Mouse (Mus musculus): ENCODE results near the gene Nedd9. TPM values are rescaled to one million over a fixed set of nuclear protein-coding genes. Genes with fewer than 3 reads are reported as not detected.

The Nedd9 gene
- polyA plus RNA-seq, 1 experiment from 2014 or later, result 12.9 TPM

- no peak overlapping the region for H3K4me3 ChIP-seq (ENCODE audit: low read depth, low read length)
- no peaks in the 10 kb centered on the region for H3K36me3 ChIP-seq (ENCODE audit: control insufficient read depth, insufficient read depth, low read length)
- WGBS, result 79% methylated on average over 4 of the region's 4 CpGs
- H3K9ac ChIP-seq (ENCODE audit: low read length), result no peak overlapping the region
- no peak overlapping the region for H3K4me2 ChIP-seq (ENCODE audit: low read depth, severe bottlenecking)
- DNase-seq (ENCODE audit: low spot score) (no peak), ATAC-seq (ENCODE audit: insufficient number of reproducible peaks, low FRiP score, low TSS enrichment, low read depth) (no peak)
- H3K27ac ChIP-seq (replicated peaks; ENCODE audit: low read depth, low read length), result no peak overlapping the region
- no peaks in the 10 kb centered on the region; the same call in 1 of the 2 replicates for H3K4me1 ChIP-seq (ENCODE audit: control insufficient read depth, insufficient read depth, low read length)
- H3K27me3 ChIP-seq (ENCODE audit: control insufficient read depth, insufficient read depth, low read length), result no peaks in the 10 kb centered on the region
- H3K9me3 ChIP-seq (ENCODE audit: control insufficient read depth, low read length), result no peaks in the 10 kb centered on the region
Observed at GRCm38 (mm10) chr13:41515749-41516148, 28.6 kb upstream of the Nedd9 start.

DNA sequence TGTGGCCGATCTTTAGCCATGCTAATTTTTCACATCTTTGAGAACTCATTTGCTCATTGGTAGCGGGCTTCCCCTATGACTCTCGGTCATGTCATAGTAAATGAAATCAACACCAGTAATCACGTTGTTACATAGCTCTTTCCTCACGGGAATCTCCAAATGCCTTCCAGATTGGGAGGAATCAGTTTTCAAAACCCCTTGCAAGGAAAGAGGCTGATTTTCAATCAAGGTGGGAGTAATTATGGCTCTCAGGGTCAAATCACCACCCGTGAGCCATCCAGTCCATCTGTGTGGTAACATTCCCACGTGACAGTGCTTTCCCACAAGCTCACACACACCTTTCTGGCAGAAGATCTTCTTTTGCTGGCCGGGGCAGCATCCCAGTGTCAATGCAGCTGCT, 27.8 kb upstream of the Nedd9 start:
- Histone ChIP-seq H3K9me3 (ENCODE audit: control insufficient read depth, low read length) (no peaks in the 10 kb centered on the region), H3K36me3 (ENCODE audit: control insufficient read depth, insufficient read depth, low read length) (no peaks in the 10 kb centered on the region), H3K27me3 (ENCODE audit: control insufficient read depth, insufficient read depth, low read length) (no peaks in the 10 kb centered on the region), H3K9ac (ENCODE audit: low read length) (no peak overlapping the region), H3K27ac (replicated peaks; ENCODE audit: low read depth, low read length) (no peak overlapping the region), H3K4me2 (ENCODE audit: low read depth, severe bottlenecking) (no peak overlapping the region), H3K4me3 (ENCODE audit: low read depth, low read length) (no peak overlapping the region), H3K4me1 (ENCODE audit: control insufficient read depth, insufficient read depth, low read length) (no peaks in the 10 kb centered on the region; the same call in 1 of the 2 replicates)
- no peak for ATAC-seq (ENCODE audit: insufficient number of reproducible peaks, low FRiP score, low TSS enrichment, low read depth)
- peak; percentile 27 for DNase-seq (ENCODE audit: low spot score)
- WGBS, result 21% methylated on average over 8 of the region's 8 CpGs

DNA sequence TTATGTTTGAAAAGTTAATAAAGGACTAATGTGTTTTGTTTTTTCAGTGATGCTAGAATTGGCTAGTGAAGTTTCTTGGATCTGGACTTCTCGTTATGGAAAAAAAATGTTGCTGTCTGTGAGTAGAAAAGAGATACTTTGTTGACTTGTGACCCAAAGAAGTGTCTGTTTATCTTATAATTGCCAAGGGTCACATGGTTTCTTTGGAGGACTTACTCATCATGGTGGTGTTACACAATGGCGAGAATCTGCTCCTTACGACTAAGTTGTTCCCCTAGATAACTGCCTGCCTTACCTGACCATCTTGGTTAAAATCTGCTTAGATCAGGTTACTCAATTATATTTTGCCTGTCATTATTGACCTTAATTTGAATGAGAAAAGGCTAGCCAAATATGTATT, 26.3 kb upstream of the Nedd9 start:
- DNase-seq (ENCODE audit: low spot score) (no peak), ATAC-seq (ENCODE audit: insufficient number of reproducible peaks, low FRiP score, low TSS enrichment, low read depth) (no peak)
- Histone ChIP-seq H3K27ac (replicated peaks; ENCODE audit: low read depth, low read length) (no peak overlapping the region), H3K4me3 (ENCODE audit: low read depth, low read length) (no peak overlapping the region), H3K4me1 (ENCODE audit: control insufficient read depth, insufficient read depth, low read length) (no peaks in the 10 kb centered on the region; the same call in 1 of the 2 replicates), H3K9me3 (ENCODE audit: control insufficient read depth, low read length) (no peaks in the 10 kb centered on the region), H3K9ac (ENCODE audit: low read length) (no peak overlapping the region), H3K4me2 (ENCODE audit: low read depth, severe bottlenecking) (no peak overlapping the region), H3K27me3 (ENCODE audit: control insufficient read depth, insufficient read depth, low read length) (no peaks in the 10 kb centered on the region), H3K36me3 (ENCODE audit: control insufficient read depth, insufficient read depth, low read length) (no peaks in the 10 kb centered on the region)
- 94% methylated on average over 3 of the region's 3 CpGs for WGBS

DNA sequence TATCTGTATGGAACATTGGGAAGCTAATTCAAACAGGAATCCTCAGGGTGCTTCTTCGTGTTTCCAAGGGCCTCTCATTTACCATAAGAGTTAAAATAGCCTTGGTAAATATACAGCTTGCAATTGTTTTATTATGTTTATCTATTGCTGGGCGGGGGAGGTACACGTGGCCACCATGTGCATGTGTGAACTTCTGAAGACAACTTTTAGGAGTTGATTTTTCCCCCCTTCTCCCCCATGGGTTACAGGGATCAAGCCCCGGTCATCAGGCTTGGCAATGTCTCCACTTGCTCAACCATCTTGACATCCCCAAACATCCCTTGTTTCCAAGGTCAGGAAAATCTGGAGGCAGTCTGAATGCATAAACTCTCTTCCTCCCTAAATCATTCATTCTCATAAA, 25.1 kb upstream of the Nedd9 start:
- H3K27me3 ChIP-seq (ENCODE audit: control insufficient read depth, insufficient read depth, low read length), result no peaks in the 10 kb centered on the region
- H3K4me3 ChIP-seq (ENCODE audit: low read depth, low read length), result no peak overlapping the region
- no peak overlapping the region for H3K4me2 ChIP-seq (ENCODE audit: low read depth, severe bottlenecking)
- no peaks in the 10 kb centered on the region; the same call in 1 of the 2 replicates for H3K4me1 ChIP-seq (ENCODE audit: control insufficient read depth, insufficient read depth, low read length)
- DNase-seq (ENCODE audit: low spot score) (no peak), ATAC-seq (ENCODE audit: insufficient number of reproducible peaks, low FRiP score, low TSS enrichment, low read depth) (no peak)
- no peaks in the 10 kb centered on the region for H3K36me3 ChIP-seq (ENCODE audit: control insufficient read depth, insufficient read depth, low read length)
- no peak overlapping the region for H3K9ac ChIP-seq (ENCODE audit: low read length)
- no peak overlapping the region for H3K27ac ChIP-seq (replicated peaks; ENCODE audit: low read depth, low read length)
- WGBS, result 62% methylated on average over 4 of the region's 4 CpGs
- H3K9me3 ChIP-seq (ENCODE audit: control insufficient read depth, low read length), result no peaks in the 10 kb centered on the region

DNA sequence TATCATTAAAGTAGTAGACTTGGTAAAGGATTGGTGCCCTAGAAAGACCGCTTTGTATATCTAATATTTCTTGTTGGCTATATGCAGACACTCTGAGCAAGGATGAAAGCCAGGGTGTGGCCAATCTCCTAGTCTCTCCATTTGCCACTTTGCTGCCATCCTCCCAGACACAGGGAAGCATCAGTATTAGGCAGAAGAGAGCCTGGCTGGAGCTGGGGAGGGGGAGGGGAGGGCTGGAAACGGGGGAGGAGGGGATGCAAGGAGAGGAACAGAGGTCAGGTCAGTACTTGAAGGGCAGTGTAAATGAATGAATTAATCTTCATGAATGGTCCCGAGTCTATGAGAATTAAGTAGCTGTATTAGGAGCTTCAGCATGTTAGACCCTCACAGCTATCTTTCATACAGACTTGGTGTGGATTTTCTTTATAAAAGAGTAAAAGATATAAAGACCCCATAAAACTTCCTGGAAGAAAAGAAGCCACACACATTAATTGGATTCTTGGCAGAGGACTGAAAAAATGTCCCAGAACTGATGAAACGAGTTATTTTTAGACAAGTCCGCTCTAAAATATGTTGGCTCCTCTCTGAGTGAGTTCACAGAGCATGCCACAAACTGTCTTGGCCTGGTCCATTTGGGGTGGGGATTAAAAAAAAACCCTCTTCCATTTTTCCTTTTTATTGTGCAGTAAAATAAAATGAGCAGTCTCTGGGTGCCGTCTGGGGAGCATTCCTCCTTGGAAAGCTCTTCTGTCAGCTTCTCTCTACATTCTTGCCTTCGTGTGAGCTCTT, 23.7 kb upstream of the Nedd9 start:
- no peak for DNase-seq (ENCODE audit: low spot score)
- H3K9ac ChIP-seq (ENCODE audit: low read length), result no peak overlapping the region
- H3K9me3 ChIP-seq (ENCODE audit: control insufficient read depth, low read length), result no peaks in the 10 kb centered on the region
- H3K4me3 ChIP-seq (ENCODE audit: low read depth, low read length), result no peak overlapping the region
- no peaks in the 10 kb centered on the region for H3K27me3 ChIP-seq (ENCODE audit: control insufficient read depth, insufficient read depth, low read length)
- 43% methylated on average over 7 of the region's 7 CpGs for WGBS
- H3K36me3 ChIP-seq (ENCODE audit: control insufficient read depth, insufficient read depth, low read length), result no peaks in the 10 kb centered on the region
- H3K4me2 ChIP-seq (ENCODE audit: low read depth, severe bottlenecking), result no peak overlapping the region
- H3K4me1 ChIP-seq (ENCODE audit: control insufficient read depth, insufficient read depth, low read length), result no peaks in the 10 kb centered on the region
- no peak overlapping the region for H3K27ac ChIP-seq (replicated peaks; ENCODE audit: low read depth, low read length)
- no peak for ATAC-seq (ENCODE audit: insufficient number of reproducible peaks, low FRiP score, low TSS enrichment, low read depth)

DNA sequence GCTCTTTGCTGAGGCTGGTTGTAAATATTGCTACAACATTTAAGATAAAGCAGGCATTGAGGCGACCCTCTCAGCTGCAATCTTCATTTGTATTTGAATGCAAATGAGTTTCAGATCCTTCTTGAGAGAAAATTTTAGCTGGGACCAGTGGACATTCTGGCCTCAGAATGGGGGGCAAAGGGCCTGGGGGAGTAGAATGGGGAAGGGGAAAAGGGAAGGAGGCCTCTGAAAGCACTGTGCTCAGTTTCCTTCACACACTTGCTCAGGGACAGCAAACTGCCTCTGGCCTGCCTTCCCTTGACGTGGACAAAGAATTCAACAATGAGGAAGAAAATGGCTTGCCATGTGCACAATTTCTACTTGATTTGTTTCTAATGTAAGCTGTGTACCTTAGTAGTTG, 18.4 kb upstream of the Nedd9 start:
- H3K27me3 ChIP-seq (ENCODE audit: control insufficient read depth, insufficient read depth, low read length), result no peaks in the 10 kb centered on the region
- no peaks in the 10 kb centered on the region for H3K4me1 ChIP-seq (ENCODE audit: control insufficient read depth, insufficient read depth, low read length)
- H3K27ac ChIP-seq (replicated peaks; ENCODE audit: low read depth, low read length), result no peak overlapping the region
- no peaks in the 10 kb centered on the region for H3K36me3 ChIP-seq (ENCODE audit: control insufficient read depth, insufficient read depth, low read length)
- no peak overlapping the region for H3K4me3 ChIP-seq (ENCODE audit: low read depth, low read length)
- H3K9ac ChIP-seq (ENCODE audit: low read length), result no peak overlapping the region
- DNase-seq (ENCODE audit: low spot score) (no peak), ATAC-seq (ENCODE audit: insufficient number of reproducible peaks, low FRiP score, low TSS enrichment, low read depth) (no peak)
- no peaks in the 10 kb centered on the region for H3K9me3 ChIP-seq (ENCODE audit: control insufficient read depth, low read length)
- WGBS, result 83% methylated on average over 2 of the region's 2 CpGs
- H3K4me2 ChIP-seq (ENCODE audit: low read depth, severe bottlenecking), result no peak overlapping the region

DNA sequence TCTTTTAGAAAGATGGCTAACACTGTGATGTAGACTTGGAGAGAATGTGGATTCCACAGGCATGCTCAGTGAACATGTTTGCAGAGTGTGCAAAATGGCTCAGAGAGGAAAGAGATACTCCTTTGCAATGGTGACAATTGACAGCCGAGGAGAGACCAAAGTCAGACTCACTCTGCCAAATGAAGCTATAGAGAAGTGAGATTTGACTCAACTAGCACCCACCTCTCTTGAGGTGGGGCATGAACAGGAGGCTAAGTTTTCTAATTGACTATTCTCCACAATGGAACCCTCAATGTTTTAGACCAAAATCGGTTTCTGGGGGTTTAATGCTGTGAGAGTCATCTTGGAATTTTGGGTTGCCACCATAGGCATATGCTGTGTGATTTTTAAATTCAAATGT, 17.8 kb upstream of the Nedd9 start:
- DNase-seq (ENCODE audit: low spot score), result no peak
- Histone ChIP-seq H3K4me1 (ENCODE audit: control insufficient read depth, insufficient read depth, low read length) (no peaks in the 10 kb centered on the region), H3K36me3 (ENCODE audit: control insufficient read depth, insufficient read depth, low read length) (no peaks in the 10 kb centered on the region), H3K27ac (replicated peaks; ENCODE audit: low read depth, low read length) (no peak overlapping the region), H3K9me3 (ENCODE audit: control insufficient read depth, low read length) (no peaks in the 10 kb centered on the region), H3K27me3 (ENCODE audit: control insufficient read depth, insufficient read depth, low read length) (no peaks in the 10 kb centered on the region), H3K4me2 (ENCODE audit: low read depth, severe bottlenecking) (no peak overlapping the region), H3K4me3 (ENCODE audit: low read depth, low read length) (no peak overlapping the region), H3K9ac (ENCODE audit: low read length) (no peak overlapping the region)
- 86% methylated on average over 2 of the region's 2 CpGs for WGBS
- ATAC-seq (ENCODE audit: insufficient number of reproducible peaks, low FRiP score, low TSS enrichment, low read depth), result no peak

GRCm38 (mm10) chr13:41504448-41504847, 17.3 kb upstream of the Nedd9 start:
- ATAC-seq (ENCODE audit: insufficient number of reproducible peaks, low FRiP score, low TSS enrichment, low read depth) (no peak), DNase-seq (ENCODE audit: low spot score) (no peak)
- H3K9me3 ChIP-seq (ENCODE audit: control insufficient read depth, low read length), result no peaks in the 10 kb centered on the region
- H3K9ac ChIP-seq (ENCODE audit: low read length), result no peak overlapping the region
- H3K36me3 ChIP-seq (ENCODE audit: control insufficient read depth, insufficient read depth, low read length), result no peaks in the 10 kb centered on the region
- no peaks in the 10 kb centered on the region for H3K27me3 ChIP-seq (ENCODE audit: control insufficient read depth, insufficient read depth, low read length)
- no peak overlapping the region for H3K4me2 ChIP-seq (ENCODE audit: low read depth, severe bottlenecking)
- no peaks in the 10 kb centered on the region for H3K4me1 ChIP-seq (ENCODE audit: control insufficient read depth, insufficient read depth, low read length)
- no peak overlapping the region for H3K4me3 ChIP-seq (ENCODE audit: low read depth, low read length)
- H3K27ac ChIP-seq (replicated peaks; ENCODE audit: low read depth, low read length), result no peak overlapping the region
- WGBS, result 96% methylated on average over 2 of the region's 2 CpGs

DNA sequence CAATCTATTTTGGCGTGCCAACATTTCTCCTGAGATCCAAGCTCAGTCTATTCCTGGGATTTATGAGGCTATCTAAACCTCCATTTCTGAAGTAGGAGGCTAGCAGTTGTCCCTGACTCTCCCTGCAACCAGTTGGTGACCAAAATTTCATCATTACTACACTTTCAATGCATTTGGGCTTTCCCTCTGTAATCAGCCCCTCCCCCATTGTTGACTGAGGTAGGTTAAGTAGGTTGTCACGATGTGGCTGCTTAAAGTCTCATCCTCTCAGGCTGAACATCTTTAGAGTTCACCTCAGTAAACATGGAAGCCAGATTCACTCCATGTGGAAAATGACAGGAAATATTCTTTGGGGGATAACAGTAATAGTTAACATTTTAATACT, 15.7 kb upstream of the Nedd9 start:
- Histone ChIP-seq H3K4me3 (ENCODE audit: low read depth, low read length) (no peak overlapping the region), H3K27me3 (ENCODE audit: control insufficient read depth, insufficient read depth, low read length) (no peaks in the 10 kb centered on the region), H3K4me1 (ENCODE audit: control insufficient read depth, insufficient read depth, low read length) (no peaks in the 10 kb centered on the region), H3K27ac (replicated peaks; ENCODE audit: low read depth, low read length) (no peak overlapping the region), H3K9ac (ENCODE audit: low read length) (no peak overlapping the region), H3K4me2 (ENCODE audit: low read depth, severe bottlenecking) (no peak overlapping the region), H3K9me3 (ENCODE audit: control insufficient read depth, low read length) (no peaks in the 10 kb centered on the region), H3K36me3 (ENCODE audit: control insufficient read depth, insufficient read depth, low read length) (no peaks in the 10 kb centered on the region)
- ATAC-seq (ENCODE audit: insufficient number of reproducible peaks, low FRiP score, low TSS enrichment, low read depth) (no peak), DNase-seq (ENCODE audit: low spot score) (no peak)
- 85% methylated on average over 2 of the region's 2 CpGs for WGBS
